ENCODE assay signal across 8 mouse cellular contexts in the genomic region with DNA sequence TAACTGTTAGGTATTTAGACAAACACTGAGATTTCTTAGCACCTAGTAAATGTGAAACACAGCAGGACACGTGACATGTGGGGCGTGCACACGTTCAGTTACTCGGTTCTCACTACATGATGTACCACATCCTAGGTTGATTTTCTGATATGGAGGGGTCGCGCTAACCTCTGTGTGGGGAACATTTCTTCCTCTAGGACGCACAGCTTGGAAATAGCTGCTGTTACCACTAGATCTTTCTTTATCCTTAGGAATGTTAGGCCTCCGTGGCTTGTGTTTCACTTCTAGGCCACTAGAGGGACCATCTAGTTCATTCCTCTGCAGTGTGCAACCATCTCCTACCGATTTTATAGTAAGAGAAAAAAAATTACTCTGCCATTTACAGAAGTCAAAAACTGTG. TPM values are rescaled to one million over a fixed set of nuclear protein-coding genes. Genes with fewer than 3 reads are reported as not detected.
A peak's percentile ranks its signal among the peaks of the same experiment; 100 is the strongest.
DNase-seq lines count a peak whose midpoint lies in the region; ATAC-seq lines count a peak whose summit lies in the region.

No protein-coding gene starts in this region.

- H3K4me2 ChIP-seq in hindbrain, embryonic 12.5 days (replicated peaks), result no peak overlapping the region
- no peak overlapping the region for H3K4me2 ChIP-seq in midbrain, embryonic 14.5 days (ENCODE audit: low read length)

- WGBS in hindbrain, embryonic 12.5 days, result 59% methylated on average over 9 of the region's 9 CpGs
- WGBS in midbrain, embryonic 14.5 days, result 54% methylated on average over 9 of the region's 9 CpGs

- H3K4me3 ChIP-seq in hindbrain, embryonic 12.5 days, result no peak overlapping the region
- no peak overlapping the region for H3K4me3 ChIP-seq in midbrain, embryonic 14.5 days (replicated peaks; ENCODE audit: low read depth, low read length)

- DNase-seq in adrenal gland, adult (ENCODE audit: inconsistent age in 2 of 2, low spot score in 1 of 2), result peak; percentile 5 to 56
- no peak for DNase-seq in adrenal gland, postnatal 25 days
- peak; percentile 61 for DNase-seq in A20 (ENCODE audit: low read depth, low spot score)
- peak; percentile 40 to 64 for DNase-seq in cerebellum, postnatal 25 days
- peak; percentile 16 to 26 for DNase-seq in layer of hippocampus, postnatal 36 days
- DNase-seq in midbrain, embryonic 14.5 days, result peak; percentile 83
- no peak for DNase-seq in testis, postnatal 14 days (ENCODE audit: low spot score)

- no peaks in the 10 kb centered on the region for H3K9me3 ChIP-seq in hindbrain, embryonic 12.5 days (replicated peaks)
- no peaks in the 10 kb centered on the region for H3K9me3 ChIP-seq in midbrain, embryonic 14.5 days (ENCODE audit: control insufficient read depth, low read length)

- H3K27me3 ChIP-seq in hindbrain, embryonic 12.5 days, result no peaks in the 10 kb centered on the region
- H3K27me3 ChIP-seq in midbrain, embryonic 14.5 days (ENCODE audit: control insufficient read depth, insufficient read depth, low read length), result no peaks in the 10 kb centered on the region

- H3K36me3 ChIP-seq in hindbrain, embryonic 12.5 days, result no peaks in the 10 kb centered on the region
- H3K36me3 ChIP-seq in midbrain, embryonic 14.5 days (ENCODE audit: control insufficient read depth, insufficient read depth, low read length), result no peaks in the 10 kb centered on the region

- no peak overlapping the region for H3K9ac ChIP-seq in hindbrain, embryonic 12.5 days
- no peak overlapping the region for H3K9ac ChIP-seq in midbrain, embryonic 14.5 days (replicated peaks; ENCODE audit: low read length)

- 0 out of 2 replicates have a peak, but pooled peaks have one; percentile 54 for ATAC-seq in hindbrain, embryonic 12.5 days (ENCODE audit: low FRiP score)
- ATAC-seq in midbrain, embryonic 14.5 days (ENCODE audit: low FRiP score, low TSS enrichment), result peak; percentile 53; the same call in 1 of the 2 replicates

- H3K27ac ChIP-seq in hindbrain, embryonic 12.5 days, result no peak overlapping the region
- no peak overlapping the region for H3K27ac ChIP-seq in midbrain, embryonic 14.5 days (replicated peaks; ENCODE audit: low read depth, low read length)

- H3K4me1 ChIP-seq in hindbrain, embryonic 12.5 days, result no peaks in the 10 kb centered on the region
- no peaks in the 10 kb centered on the region for H3K4me1 ChIP-seq in midbrain, embryonic 14.5 days (ENCODE audit: control insufficient read depth, insufficient read depth, low read length)

RNA-seq across cellular contexts. Expression of a gene that starts 37.7 kb away (rescaled TPM):
- total RNA-seq in adrenal gland, postnatal 25 days (2021), result 3.6 and 4.1 TPM in 2 replicates
- polyA plus RNA-seq in hindbrain, embryonic 12.5 days (2016; fragmentation: Nextera tagmentation; extraction: Ambion mirVana), result 16.3 and 16.9 TPM in 2 replicates
- total RNA-seq in layer of hippocampus, postnatal 36 days (2021), result 1 to 10 TPM; 2.7 to 3.6 TPM
- polyA plus RNA-seq in midbrain, embryonic 14.5 days (2014; fragmentation: Nextera tagmentation; extraction: Ambion mirVana), result 5.6 and 12.3 TPM in 2 replicates

Comparison
In these comparisons a context has a peak if more than half of its experiments do, and no peak if none do; other contexts are left out.
1. DNase-seq: peak in adrenal gland, adult (2 of 2), A20 (single experiment), cerebellum, postnatal 25 days (2 of 2), layer of hippocampus, postnatal 36 days (2 of 2) and midbrain, embryonic 14.5 days (single experiment); none in adrenal gland, postnatal 25 days (single experiment) and testis, postnatal 14 days (single experiment).